Mouse (Mus musculus) heart, postnatal 0 days (tissue): Measurements from ENCODE around the gene Olfr846. TPM values are rescaled to one million over a fixed set of nuclear protein-coding genes. Genes with fewer than 3 reads are reported as not detected.

Source experiments
- ATAC-seq: fragments of 200-750 bp; cut with Nextera tagmentation; 2 replicates; pipeline ENCODE4 v1.8.0; 2017; ENCODE audit warnings: low read depth, moderate number of reproducible peaks, moderate library complexity; ENCODE audit not compliant: insufficient read depth
- DNase-seq: peaks from one replicate; pipeline ENCODE4 v3.0.0-alpha.2; 2016; ENCODE audit warnings: low spot score
- H3K27ac ChIP-seq: fragments of 300-500 bp; sonication (generic); 2 replicates; pipeline ENCODE4 v1.5.1; 2014; ENCODE audit warnings: low read depth, mild to moderate bottlenecking
- H3K27me3 ChIP-seq: fragments of 300-500 bp; sonication (generic); 2 replicates; pipeline ENCODE4 v1.6.1; 2014; ENCODE audit warnings: low read length, mixed read lengths; ENCODE audit not compliant: control insufficient read depth, insufficient read depth
- H3K36me3 ChIP-seq: fragments of 300-500 bp; sonication (generic); replicated peaks from 2 replicates; pipeline ENCODE4 v1.6.1; 2014; ENCODE audit warnings: low read length, mixed read lengths; ENCODE audit not compliant: control insufficient read depth, insufficient read depth
- H3K4me1 ChIP-seq: fragments of 300-500 bp; sonication (generic); 2 replicates; pipeline ENCODE4 v1.6.1; 2014; ENCODE audit warnings: antibody characterized with exemption; ENCODE audit not compliant: control insufficient read depth, insufficient read depth
- H3K4me2 ChIP-seq: fragments of 300-500 bp; sonication (generic); 2 replicates; pipeline ENCODE4 v1.6.1; 2014; ENCODE audit warnings: low read depth, mild to moderate bottlenecking, low read length, moderate library complexity
- H3K4me3 ChIP-seq: fragments of 300-500 bp; sonication (generic); 2 replicates; pipeline ENCODE4 v1.5.1; 2014; ENCODE audit warnings: low read depth, low read length
- H3K9ac ChIP-seq: fragments of 300-500 bp; sonication (generic); replicated peaks from 2 replicates; pipeline ENCODE4 v1.6.1; 2014; ENCODE audit warnings: low read depth, low read length, mixed read lengths
- H3K9me3 ChIP-seq: fragments of 300-500 bp; sonication (generic); replicated peaks from 2 replicates; pipeline ENCODE4 v1.6.1; 2016; ENCODE audit warnings: low read length; ENCODE audit not compliant: control insufficient read depth
- CTCF ChIP-seq: IDR thresholded peaks from 2 replicates; pipeline ENCODE4 v1.5.1; 2016; ENCODE audit warnings: antibody characterized with exemption, control low read depth, low read depth
- EP300 ChIP-seq: IDR thresholded peaks from 2 replicates; pipeline ENCODE4 v1.6.1; 2016; ENCODE audit warnings: antibody characterized with exemption, low read depth
- WGBS: fragments of 180-500 bp; shearing (Covaris S2); extraction: QIAGEN DNeasy Blood & Tissue Kit; methylation state at CpG from one replicate; pipeline ENCODE4 v1.1.7; 2014; 5-methylcytosine and 5-hydroxymethylcytosine counted together
- polyA plus RNA-seq: library from polyadenylated mRNA; unstranded; fragments of >200 nt; fragmentation: Nextera tagmentation; extraction: Ambion mirVana; gene quantifications from 2 replicates; pipeline ENCODE4 v1.2.1, GENCODE M21; 2015
- total RNA-seq: library from RNA; depleted of rRNA; stranded (reverse); fragments of >200 nt; gene quantifications from 2 replicates; pipeline ENCODE4 v1.2.3, GENCODE M21; 2014; ENCODE audit warnings: low replicate concordance; rRNA removed

The Olfr846 gene
- total RNA-seq (not detected in 2 replicates), polyA plus RNA-seq (not detected in 2 replicates)

DNA sequence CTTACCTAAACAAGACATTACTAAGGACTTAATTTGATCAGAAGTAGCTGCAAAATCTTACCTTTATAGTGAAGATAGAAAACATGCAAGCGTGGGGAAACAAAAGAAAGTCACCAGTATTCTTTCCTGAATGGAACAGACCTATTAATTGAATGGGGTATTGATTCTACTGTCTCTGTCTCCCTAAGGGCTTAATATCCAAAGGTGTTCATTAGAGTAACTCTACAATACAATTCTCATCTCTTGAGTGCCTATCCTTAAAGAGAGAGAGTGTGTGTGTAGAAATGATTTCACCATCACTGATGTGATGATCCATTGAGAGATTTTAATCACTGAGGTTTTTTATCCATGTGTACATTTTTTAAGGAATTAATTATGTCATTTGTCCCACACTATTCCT is at the start of gene Olfr846:
Gene Olfr846, minus strand, starts transcription at position 101 of the 400 bp plus-strand sequence.
- Histone ChIP-seq H3K9me3 (no peaks in the 10 kb centered on the region), H3K36me3 (no peaks in the 10 kb centered on the region), H3K4me1 (no peaks in the 10 kb centered on the region), H3K4me2 (no peak within 1 kb of the TSS), H3K27me3 (no peaks in the 10 kb centered on the region), H3K9ac (no peak within 1 kb of the TSS), H3K27ac (no peak within 1 kb of the TSS), H3K4me3 (no peak within 1 kb of the TSS)
- no peak for ATAC-seq
- 41% methylated on average over 1 of the region's 1 CpGs for WGBS
- DNase-seq = no peak
- TF ChIP-seq CTCF = no peak
- TF ChIP-seq EP300 = no peak

DNA sequence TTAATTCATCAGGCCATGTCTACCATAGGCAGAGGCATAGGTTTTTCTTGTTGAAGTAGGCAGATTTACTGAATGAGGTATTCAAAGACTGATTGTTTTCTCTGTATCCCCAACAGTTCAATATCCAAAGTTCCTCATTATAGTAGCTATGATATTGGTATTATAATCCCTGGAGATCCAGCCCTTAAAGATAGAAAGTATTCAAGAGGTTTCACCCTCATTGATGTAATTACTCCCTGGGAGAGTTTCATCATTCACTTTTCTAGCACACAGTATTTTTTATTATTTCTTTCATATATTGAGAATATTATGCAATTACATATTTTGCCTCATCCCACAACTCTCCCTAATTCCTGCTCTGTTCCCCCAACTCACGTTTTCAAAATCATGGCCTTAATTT is 14.8 kb upstream of the Olfr846 start, which contains the start of gene Olfr847:
Gene Olfr847, minus strand, starts transcription at position 101 of the 400 bp plus-strand sequence.
- H3K36me3 ChIP-seq = no peaks in the 10 kb centered on the region
- WGBS = 41% methylated on average over 1 of the region's 1 CpGs
- no peaks in the 10 kb centered on the region for H3K9me3 ChIP-seq
- H3K9ac ChIP-seq = no peak within 1 kb of the TSS
- no peak within 1 kb of the TSS for H3K4me2 ChIP-seq
- no peak within 1 kb of the TSS for H3K4me3 ChIP-seq
- no peak for TF ChIP-seq EP300
- no peak for TF ChIP-seq CTCF
- no peaks in the 10 kb centered on the region for H3K4me1 ChIP-seq
- DNase-seq (no peak), ATAC-seq (no peak)
- H3K27ac ChIP-seq = no peak within 1 kb of the TSS
- H3K27me3 ChIP-seq = no peaks in the 10 kb centered on the region

DNA sequence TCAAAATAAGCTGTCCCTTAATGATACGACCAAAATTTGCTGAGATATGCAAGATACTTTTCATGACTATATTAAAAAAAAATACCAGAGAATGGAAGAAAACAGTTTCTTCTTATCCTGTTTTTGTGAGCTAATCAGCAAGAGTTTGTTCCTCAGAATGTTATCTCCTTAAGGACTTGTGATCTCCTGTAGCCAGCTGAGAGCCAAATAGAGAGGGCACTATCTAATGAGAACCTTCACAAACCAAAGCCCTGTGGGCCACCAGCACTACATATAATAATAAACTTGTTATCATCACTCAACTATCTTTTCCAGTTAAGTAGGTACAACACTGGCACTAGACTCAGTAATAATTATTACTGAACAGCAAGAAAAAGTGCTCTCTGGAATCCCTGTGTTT is 27.6 kb downstream of the Olfr846 start, which contains the start of gene Olfr845:
Gene Olfr845, plus strand, starts transcription at position 301 of the 400 bp plus-strand sequence.
- H3K36me3 ChIP-seq = no peaks in the 10 kb centered on the region
- no peak for ATAC-seq
- WGBS = 35% methylated on average over 1 of the region's 1 CpGs

DNA sequence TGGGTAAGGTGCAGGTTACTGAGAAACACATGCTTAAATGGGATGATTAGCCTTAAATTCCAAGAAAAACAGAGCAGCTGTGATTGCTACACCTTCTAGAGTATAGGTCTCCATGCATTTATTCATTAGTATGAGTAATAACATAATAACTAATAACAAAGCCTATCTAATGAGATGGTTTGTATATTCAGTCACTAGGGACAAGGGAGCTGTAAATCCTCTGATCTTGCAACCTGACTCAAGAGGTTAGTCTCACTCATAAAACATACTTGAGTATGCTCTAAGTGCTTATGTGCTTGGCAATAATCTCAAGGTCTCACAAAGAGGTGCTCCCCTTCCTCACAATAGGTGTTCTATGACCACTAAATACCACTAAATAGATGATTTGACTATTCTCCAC is 47.8 kb downstream of the Olfr846 start, which contains the start of gene Olfr844:
Gene Olfr844, plus strand, starts transcription at position 301 of the 400 bp plus-strand sequence.
- Histone ChIP-seq H3K4me2 (no peak within 1 kb of the TSS), H3K9ac (no peak within 1 kb of the TSS), H3K36me3 (no peaks in the 10 kb centered on the region), H3K27ac (no peak within 1 kb of the TSS), H3K4me1 (no peaks in the 10 kb centered on the region), H3K27me3 (no peaks in the 10 kb centered on the region), H3K4me3 (no peak within 1 kb of the TSS), H3K9me3 (no peaks in the 10 kb centered on the region)
- TF ChIP-seq EP300 = no peak
- no peak for TF ChIP-seq CTCF
- ATAC-seq (no peak), DNase-seq (no peak)

More for the DNA sequence above, 27.6 kb downstream of the Olfr846 start, which contains the start of gene Olfr845:
- H3K27ac ChIP-seq = no peak within 1 kb of the TSS
- DNase-seq = no peak
- TF ChIP-seq EP300 (no peak), CTCF (no peak)
- no peak within 1 kb of the TSS for H3K4me3 ChIP-seq
- H3K9me3 ChIP-seq = 0 out of 2 replicates have a peak, but pooled peaks cover 8% of the 10 kb centered on the region
- no peaks in the 10 kb centered on the region for H3K27me3 ChIP-seq
- H3K4me2 ChIP-seq = no peak within 1 kb of the TSS
- no peaks in the 10 kb centered on the region for H3K4me1 ChIP-seq
- no peak within 1 kb of the TSS for H3K9ac ChIP-seq

Other genes with a start within 250 kb of the Olfr846 start
- gene Olfr836, start 243.6 kb downstream of the Olfr846 start, total RNA-seq = not detected in 2 replicates
- not detected in 2 replicates for gene Olfr836, start 243.6 kb downstream of the Olfr846 start, polyA plus RNA-seq
- not detected in 2 replicates for gene Olfr837, start 227.7 kb downstream of the Olfr846 start, total RNA-seq
- gene Olfr837, start 227.7 kb downstream of the Olfr846 start, polyA plus RNA-seq = not detected in 2 replicates
- gene Olfr839-ps1, start 186.7 kb downstream of the Olfr846 start, total RNA-seq = not detected in 2 replicates
- not detected in 2 replicates for gene Olfr839-ps1, start 186.7 kb downstream of the Olfr846 start, polyA plus RNA-seq
- not detected in 2 replicates for gene Olfr843, start 112.0 kb downstream of the Olfr846 start, total RNA-seq
- not detected in 2 replicates for gene Olfr843, start 112.0 kb downstream of the Olfr846 start, polyA plus RNA-seq
- gene Olfr844, start 47.7 kb downstream of the Olfr846 start, total RNA-seq = not detected in 2 replicates
- gene Olfr844, start 47.7 kb downstream of the Olfr846 start, polyA plus RNA-seq = not detected in 2 replicates
- not detected in 2 replicates for gene Olfr845, start 27.5 kb downstream of the Olfr846 start, total RNA-seq
- not detected in 2 replicates for gene Olfr845, start 27.5 kb downstream of the Olfr846 start, polyA plus RNA-seq
- gene Olfr847, start 14.7 kb upstream of the Olfr846 start, total RNA-seq = not detected in 2 replicates
- not detected in 2 replicates for gene Olfr847, start 14.7 kb upstream of the Olfr846 start, polyA plus RNA-seq
- gene Olfr849, start 76.3 kb upstream of the Olfr846 start, total RNA-seq = not detected in 2 replicates
- gene Olfr849, start 76.3 kb upstream of the Olfr846 start, polyA plus RNA-seq = not detected in 2 replicates
- gene Olfr850, start 114.2 kb upstream of the Olfr846 start, total RNA-seq = not detected in 2 replicates
- gene Olfr850, start 114.2 kb upstream of the Olfr846 start, polyA plus RNA-seq = not detected in 2 replicates
- not detected in 2 replicates for gene Olfr851, start 129.3 kb upstream of the Olfr846 start, total RNA-seq
- not detected in 2 replicates for gene Olfr851, start 129.3 kb upstream of the Olfr846 start, polyA plus RNA-seq
- gene Olfr853, start 177.1 kb upstream of the Olfr846 start, total RNA-seq = not detected in 2 replicates
- gene Olfr853, start 177.1 kb upstream of the Olfr846 start, polyA plus RNA-seq = not detected in 2 replicates
- not detected in 2 replicates for gene Olfr854, start 203.4 kb upstream of the Olfr846 start, total RNA-seq
- not detected in 2 replicates for gene Olfr854, start 203.4 kb upstream of the Olfr846 start, polyA plus RNA-seq
- not detected in 2 replicates for gene Olfr855, start 218.6 kb upstream of the Olfr846 start, total RNA-seq
- gene Olfr855, start 218.6 kb upstream of the Olfr846 start, polyA plus RNA-seq = not detected in 2 replicates